Mouse (Mus musculus): ENCODE measurements around the gene Krt77. TPM values are rescaled to one million over a fixed set of nuclear protein-coding genes. Genes with fewer than 3 reads are reported as not detected.

Krt77 gene
- total and polyA plus RNA-seq, 3 experiments: 0.05 TPM; not detected in 2

GRCm38 (mm10) chr15:101821786-101822185 lies 47.7 kb downstream of the Krt77 start:
- DNase-seq (ENCODE audit: low spot score): no peak
- no peak for TF ChIP-seq TAL1 (conservative IDR thresholded peaks at IDR 0.05; ENCODE audit: low read depth, low read length)
- no peak for TF ChIP-seq GATA1 (IDR thresholded peaks at IDR 0.05; ENCODE audit: borderline replicate concordance, low read length)
- TF ChIP-seq GATA2 (IDR thresholded peaks at IDR 0.05; ENCODE audit: borderline replicate concordance, low read depth, low read length): no peak
- TF ChIP-seq CTCF (IDR thresholded peaks at IDR 0.05; ENCODE audit: low read depth, low read length): no peak
- no peak for TF ChIP-seq POLR2AphosphoS5 (IDR thresholded peaks at IDR 0.05; ENCODE audit: insufficient replicate concordance, low read depth, low read length)
- no peak for ATAC-seq (ENCODE audit: extremely low read depth, insufficient number of reproducible peaks, low FRiP score, poor library complexity, severe bottlenecking)
- Histone ChIP-seq H3K36me3 (replicated peaks) (no peaks in the 10 kb centered on the region), H3K4me3 (ENCODE audit: low read depth, low read length) (no peak overlapping the region), H3K27me3 (ENCODE audit: insufficient read depth, low read length) (peaks cover 3% of the 10 kb centered on the region; the same call in 1 of the 2 replicates), H3K4me1 (ENCODE audit: insufficient read depth, low read depth, low read length) (no peaks in the 10 kb centered on the region), H3K9me3 (replicated peaks) (peaks cover 24% of the 10 kb centered on the region)

- no peaks in the 10 kb centered on the region for H3K36me3 ChIP-seq (replicated peaks)
- no peak for TF ChIP-seq POLR2AphosphoS5 (IDR thresholded peaks at IDR 0.05; ENCODE audit: insufficient replicate concordance, low read depth, low read length)
- no peak for TF ChIP-seq GATA2 (IDR thresholded peaks at IDR 0.05; ENCODE audit: borderline replicate concordance, low read depth, low read length)
- TF ChIP-seq GATA1 (IDR thresholded peaks at IDR 0.05; ENCODE audit: borderline replicate concordance, low read length): no peak
- no peak for TF ChIP-seq CTCF (IDR thresholded peaks at IDR 0.05; ENCODE audit: low read depth, low read length)
- TF ChIP-seq TAL1 (conservative IDR thresholded peaks at IDR 0.05; ENCODE audit: low read depth, low read length): no peak
- peaks cover 3% of the 10 kb centered on the region; the same call in 1 of the 2 replicates for H3K27me3 ChIP-seq (ENCODE audit: insufficient read depth, low read length)
- no peak for DNase-seq (ENCODE audit: low spot score)
- no peaks in the 10 kb centered on the region for H3K4me1 ChIP-seq (ENCODE audit: insufficient read depth, low read depth, low read length)
- no peak within 1 kb of the TSS for H3K4me3 ChIP-seq (ENCODE audit: low read depth, low read length)
- ATAC-seq (ENCODE audit: extremely low read depth, insufficient number of reproducible peaks, low FRiP score, poor library complexity, severe bottlenecking): no peak
- peaks cover 26% of the 10 kb centered on the region for H3K9me3 ChIP-seq (replicated peaks)
Observed at GRCm38 (mm10) chr15:101817875-101818274, 51.6 kb downstream of the Krt77 start, which contains the start of gene Krt2. TSS of gene Krt2 (minus strand) at chr15:101818169.

Other genes starting within 250 kb of the Krt77 start
- gene Gm5414, start 241.5 kb downstream of the Krt77 start, total RNA-seq (2014; fragmentation: Nextera tagmentation): not detected in 2 replicates
- gene Gm5414, start 241.5 kb downstream of the Krt77 start, total RNA-seq (2017): not detected in 2 replicates
- not detected in 2 replicates for gene Gm5414, start 241.5 kb downstream of the Krt77 start, polyA plus RNA-seq (2012)
- not detected in 2 replicates for gene Gm5478, start 222.3 kb downstream of the Krt77 start, total RNA-seq (2014; fragmentation: Nextera tagmentation)
- 0.33 TPM in 1 of 2 replicates, not detected in the other for gene Gm5478, start 222.3 kb downstream of the Krt77 start, total RNA-seq (2017)
- gene Gm5478, start 222.3 kb downstream of the Krt77 start, polyA plus RNA-seq (2012): not detected in 2 replicates
- gene Krt6b, start 189.4 kb downstream of the Krt77 start, total RNA-seq (2014; fragmentation: Nextera tagmentation): not detected in 2 replicates
- gene Krt6b, start 189.4 kb downstream of the Krt77 start, total RNA-seq (2017): not detected in 2 replicates
- gene Krt6b, start 189.4 kb downstream of the Krt77 start, polyA plus RNA-seq (2012): not detected in 2 replicates
- gene Krt6a, start 175.4 kb downstream of the Krt77 start, total RNA-seq (2014; fragmentation: Nextera tagmentation): not detected in 2 replicates
- gene Krt6a, start 175.4 kb downstream of the Krt77 start, total RNA-seq (2017): not detected in 2 replicates
- not detected in 2 replicates for gene Krt6a, start 175.4 kb downstream of the Krt77 start, polyA plus RNA-seq (2012)
- not detected in 2 replicates for gene Krt5, start 156.8 kb downstream of the Krt77 start, total RNA-seq (2014; fragmentation: Nextera tagmentation)
- not detected in 2 replicates for gene Krt5, start 156.8 kb downstream of the Krt77 start, total RNA-seq (2017)
- gene Krt5, start 156.8 kb downstream of the Krt77 start, polyA plus RNA-seq (2012): not detected in 2 replicates
- not detected in 2 replicates for gene Krt71, start 126.6 kb downstream of the Krt77 start, total RNA-seq (2014; fragmentation: Nextera tagmentation)
- gene Krt71, start 126.6 kb downstream of the Krt77 start, total RNA-seq (2017): not detected in 2 replicates
- not detected in 2 replicates for gene Krt71, start 126.6 kb downstream of the Krt77 start, polyA plus RNA-seq (2012)
- gene Krt72, start 83.2 kb downstream of the Krt77 start, total RNA-seq (2014; fragmentation: Nextera tagmentation): not detected in 2 replicates
- 0.23 TPM in 1 of 2 replicates, not detected in the other for gene Krt72, start 83.2 kb downstream of the Krt77 start, total RNA-seq (2017)
- gene Krt72, start 83.2 kb downstream of the Krt77 start, polyA plus RNA-seq (2012): not detected in 2 replicates
- gene Krt73, start 67.4 kb downstream of the Krt77 start, total RNA-seq (2014; fragmentation: Nextera tagmentation): not detected in 2 replicates
- not detected in 2 replicates for gene Krt73, start 67.4 kb downstream of the Krt77 start, total RNA-seq (2017)
- gene Krt73, start 67.4 kb downstream of the Krt77 start, polyA plus RNA-seq (2012): not detected in 2 replicates
- gene Krt2, start 51.5 kb downstream of the Krt77 start, total RNA-seq (2014; fragmentation: Nextera tagmentation): not detected in 2 replicates
- gene Krt2, start 51.5 kb downstream of the Krt77 start, total RNA-seq (2017): not detected in 2 replicates
- not detected in 2 replicates for gene Krt2, start 51.5 kb downstream of the Krt77 start, polyA plus RNA-seq (2012)
- gene Krt1, start 18.9 kb downstream of the Krt77 start, total RNA-seq (2014; fragmentation: Nextera tagmentation): not detected in 2 replicates
- gene Krt1, start 18.9 kb downstream of the Krt77 start, total RNA-seq (2017): 0.11 and 0.12 TPM in 2 replicates
- gene Krt1, start 18.9 kb downstream of the Krt77 start, polyA plus RNA-seq (2012): not detected in 2 replicates
- gene Krt76, start 23.2 kb upstream of the Krt77 start, total RNA-seq (2014; fragmentation: Nextera tagmentation): not detected in 2 replicates
- gene Krt76, start 23.2 kb upstream of the Krt77 start, total RNA-seq (2017): 0.05 TPM in 1 of 2 replicates, not detected in the other
- not detected in 2 replicates for gene Krt76, start 23.2 kb upstream of the Krt77 start, polyA plus RNA-seq (2012)
- gene Krt4, start 55.0 kb upstream of the Krt77 start, total RNA-seq (2014; fragmentation: Nextera tagmentation): not detected in 2 replicates
- gene Krt4, start 55.0 kb upstream of the Krt77 start, total RNA-seq (2017): 0.06 and 0.11 TPM in 2 replicates
- not detected in 2 replicates for gene Krt4, start 55.0 kb upstream of the Krt77 start, polyA plus RNA-seq (2012)
- gene Krt79, start 70.6 kb upstream of the Krt77 start, total RNA-seq (2014; fragmentation: Nextera tagmentation): not detected in 2 replicates
- gene Krt79, start 70.6 kb upstream of the Krt77 start, total RNA-seq (2017): 0.12 TPM in 1 of 2 replicates, not detected in the other
- gene Krt79, start 70.6 kb upstream of the Krt77 start, polyA plus RNA-seq (2012): not detected in 2 replicates
- gene Krt78, start 84.6 kb upstream of the Krt77 start, total RNA-seq (2014; fragmentation: Nextera tagmentation): not detected in 2 replicates
- 0.05 TPM in 1 of 2 replicates, not detected in the other for gene Krt78, start 84.6 kb upstream of the Krt77 start, total RNA-seq (2017)
- not detected in 2 replicates for gene Krt78, start 84.6 kb upstream of the Krt77 start, polyA plus RNA-seq (2012)
- gene Krt8, start 134.8 kb upstream of the Krt77 start, total RNA-seq (2014; fragmentation: Nextera tagmentation): not detected in 2 replicates
- not detected in 2 replicates for gene Krt8, start 134.8 kb upstream of the Krt77 start, total RNA-seq (2017)
- gene Krt8, start 134.8 kb upstream of the Krt77 start, polyA plus RNA-seq (2012): not detected in 2 replicates
- gene Krt18, start 158.5 kb upstream of the Krt77 start, total RNA-seq (2014; fragmentation: Nextera tagmentation): not detected in 2 replicates
- not detected in 2 replicates for gene Krt18, start 158.5 kb upstream of the Krt77 start, total RNA-seq (2017)
- gene Krt18, start 158.5 kb upstream of the Krt77 start, polyA plus RNA-seq (2012): 0.04 TPM in 1 of 2 replicates, not detected in the other
- gene Eif4b, start 204.1 kb upstream of the Krt77 start, total RNA-seq (2014; fragmentation: Nextera tagmentation): 196 and 223 TPM in 2 replicates
- gene Eif4b, start 204.1 kb upstream of the Krt77 start, total RNA-seq (2017): 409 and 435 TPM in 2 replicates
- 353 and 439 TPM in 2 replicates for gene Eif4b, start 204.1 kb upstream of the Krt77 start, polyA plus RNA-seq (2012)
- gene Tns2, start 230.7 kb upstream of the Krt77 start, total RNA-seq (2014; fragmentation: Nextera tagmentation): 3.8 TPM in 1 of 2 replicates, not detected in the other
- gene Tns2, start 230.7 kb upstream of the Krt77 start, total RNA-seq (2017): 0.41 and 2.3 TPM in 2 replicates
- 0.55 and 0.63 TPM in 2 replicates for gene Tns2, start 230.7 kb upstream of the Krt77 start, polyA plus RNA-seq (2012)

Data from G1E (cell line).